Mouse (Mus musculus): ENCODE results near the gene Kcnj6.

The Kcnj6 gene

DNA sequence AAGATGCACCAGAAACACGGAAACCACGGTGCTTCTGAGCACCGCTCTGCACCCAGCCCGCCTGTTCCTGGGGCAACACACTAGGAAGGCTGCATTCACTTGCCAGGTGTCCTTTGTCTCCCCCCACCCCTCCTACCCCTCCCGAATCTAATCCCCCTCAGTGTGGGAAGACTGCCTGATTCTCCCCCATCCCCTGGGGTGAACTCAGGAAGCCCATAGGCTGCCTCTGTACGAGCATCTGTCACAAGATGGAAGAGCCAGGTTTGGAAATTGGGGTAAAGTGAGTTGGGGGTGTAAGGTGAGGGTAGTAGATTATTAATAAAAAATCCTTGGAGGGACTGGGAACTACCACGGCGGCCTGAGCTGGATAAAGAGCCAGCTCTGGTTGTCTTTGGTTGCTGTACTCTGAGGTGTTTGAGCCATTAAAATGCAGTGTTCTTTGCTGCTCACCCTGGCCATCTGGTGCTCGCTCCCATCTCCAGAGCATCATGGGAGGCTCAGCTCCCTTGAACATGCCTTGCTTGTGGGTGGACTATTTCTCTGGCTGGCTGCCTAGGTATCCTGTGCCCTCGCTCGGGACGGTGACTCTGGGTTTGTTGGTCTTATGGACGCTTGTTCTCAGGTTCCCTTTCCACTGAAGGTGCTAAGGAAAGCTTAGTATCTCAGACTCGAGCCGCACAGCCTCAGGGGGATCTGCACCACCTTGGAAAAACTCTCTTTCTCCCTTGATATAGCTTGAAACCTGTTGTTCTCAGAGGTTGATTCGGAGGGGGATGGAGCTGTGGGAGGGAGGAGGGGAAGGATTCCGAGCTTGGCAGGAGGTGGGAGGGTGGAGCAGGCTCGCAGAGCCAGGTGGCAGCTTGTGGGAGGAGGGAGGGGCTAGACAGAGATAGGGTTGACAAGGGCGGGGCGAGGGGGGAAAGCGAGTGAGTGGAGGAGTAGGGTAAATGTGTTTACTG is 65.9 kb downstream of the Kcnj6 start:
- peak in 1 of 2 experiments; percentile 50 for DNase-seq (ENCODE audit: low spot score in 2 of 2)

DNA sequence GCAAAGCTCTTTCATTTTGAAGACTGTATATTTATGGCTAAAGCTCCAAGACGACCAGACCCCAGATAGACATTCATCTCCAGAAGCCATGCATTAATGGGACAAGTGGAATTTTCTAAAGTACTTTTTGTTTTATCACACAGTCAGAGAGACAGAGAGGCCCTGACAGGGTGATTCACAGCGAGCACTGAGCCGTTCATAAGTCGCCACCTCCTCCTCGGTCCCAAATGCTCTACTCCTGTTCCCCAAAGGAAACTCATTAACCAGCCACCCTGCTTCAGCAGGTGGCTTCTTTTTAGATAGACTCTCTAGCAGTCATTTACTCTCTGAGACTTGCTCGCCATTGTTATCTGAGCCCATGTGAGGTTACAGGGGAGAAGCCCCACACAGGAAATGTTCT is 72.1 kb downstream of the Kcnj6 start:
- no peak for DNase-seq (ENCODE audit: low spot score in 2 of 2)

DNA sequence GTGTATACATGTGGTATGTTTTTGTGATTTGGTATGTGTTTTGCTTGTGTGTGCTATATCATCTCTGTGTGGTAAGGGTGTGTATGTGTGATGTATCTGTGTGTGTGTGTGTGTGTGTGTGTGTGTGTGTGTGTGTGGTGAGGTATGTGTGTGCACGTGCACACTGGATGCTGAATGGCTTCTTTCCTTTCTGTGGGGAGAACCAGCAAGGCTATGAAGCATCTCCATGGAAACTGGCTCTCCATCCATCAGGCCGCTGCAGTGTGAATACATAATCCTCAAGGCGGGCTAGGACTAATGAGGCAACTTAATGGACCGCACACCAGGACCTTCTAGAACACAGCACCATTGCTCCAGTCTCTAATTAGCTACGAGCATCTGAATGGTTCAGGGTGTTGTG is 78.3 kb downstream of the Kcnj6 start:
- DNase-seq (ENCODE audit: low spot score in 2 of 2): no peak

DNA sequence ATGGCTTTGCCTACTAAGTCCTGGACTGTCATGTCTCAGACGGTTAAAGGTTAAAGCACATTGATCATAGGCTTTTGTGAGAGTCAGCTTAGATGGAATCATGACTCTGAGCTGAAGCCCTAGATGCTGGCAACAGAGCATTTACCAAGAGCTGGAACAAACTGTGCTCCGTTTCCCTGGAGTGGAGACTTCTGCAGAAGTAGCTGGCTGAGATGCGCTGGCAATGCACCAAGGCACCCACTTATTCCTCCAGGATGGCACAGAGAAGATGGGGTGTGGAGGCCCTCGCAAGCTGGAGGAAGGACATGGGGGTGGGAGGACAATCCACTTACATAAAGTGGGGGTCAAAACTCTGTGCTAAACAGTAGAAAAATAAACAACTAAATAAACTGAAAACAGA is 91.5 kb downstream of the Kcnj6 start:
- DNase-seq (ENCODE audit: low spot score in 2 of 2): no peak

DNA sequence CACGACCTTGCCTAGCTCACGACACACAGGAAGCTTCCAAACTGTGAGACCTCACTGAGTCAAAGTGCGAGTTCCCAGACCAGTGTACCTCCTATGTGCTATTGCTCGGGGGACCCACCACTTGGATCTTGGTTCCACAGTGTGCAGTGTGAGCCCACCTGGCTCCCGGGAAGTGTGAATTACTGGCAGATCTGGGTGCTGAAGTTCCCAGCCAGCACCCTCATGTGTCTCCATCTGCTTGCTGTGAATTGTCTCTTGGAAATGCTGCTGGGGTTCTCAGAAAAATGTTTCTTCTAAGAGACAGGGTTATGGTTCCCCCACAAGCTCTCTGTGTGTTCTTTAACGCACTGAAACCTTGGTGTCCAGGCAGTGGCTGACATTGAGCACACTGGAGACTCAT is 98.7 kb downstream of the Kcnj6 start:
- DNase-seq (ENCODE audit: low spot score in 2 of 2): no peak

DNA sequence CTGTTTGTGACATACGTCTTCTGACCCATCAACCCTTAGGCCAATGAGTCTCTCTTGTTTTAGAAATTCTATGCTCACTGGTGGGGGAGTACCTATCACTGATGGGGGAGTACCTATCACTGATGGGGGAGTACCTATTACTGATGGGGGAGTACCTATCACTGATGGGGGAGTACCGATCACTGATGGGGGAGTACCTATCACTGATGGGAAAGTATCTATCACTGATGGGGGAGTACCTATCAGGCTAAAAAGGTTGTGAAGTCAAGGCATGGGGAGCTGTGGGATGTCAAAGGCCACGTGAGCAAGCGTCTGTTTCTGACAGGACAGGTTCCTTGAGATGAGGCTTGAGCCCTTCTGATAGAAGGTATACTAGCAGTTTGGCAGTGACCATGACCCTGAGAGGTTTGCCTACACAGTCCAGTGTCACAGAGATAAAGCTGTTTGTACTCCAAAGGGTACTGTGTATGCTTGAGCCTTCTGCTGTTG is 105.3 kb downstream of the Kcnj6 start:
- DNase-seq (ENCODE audit: low spot score in 2 of 2): no peak

DNA sequence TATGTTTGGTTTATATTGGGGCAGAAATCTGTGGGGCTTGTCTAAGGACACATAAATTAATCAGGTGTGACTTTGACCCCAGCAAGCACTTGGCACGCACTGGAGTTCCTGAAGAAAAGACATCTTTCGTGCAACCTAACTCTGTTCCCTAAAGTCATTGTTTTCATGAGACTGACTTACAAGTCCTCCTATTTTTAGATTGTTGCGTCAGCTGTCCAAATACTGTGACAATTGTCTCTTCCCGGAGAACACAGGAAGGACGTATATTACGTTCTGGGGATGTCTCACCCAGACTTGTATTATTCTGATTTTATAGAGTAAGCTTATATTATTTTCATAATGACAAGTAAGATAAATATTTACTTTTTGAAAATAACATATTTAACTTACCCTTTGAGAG is 106.9 kb downstream of the Kcnj6 start:
- no peak for DNase-seq (ENCODE audit: low spot score in 2 of 2)

DNA sequence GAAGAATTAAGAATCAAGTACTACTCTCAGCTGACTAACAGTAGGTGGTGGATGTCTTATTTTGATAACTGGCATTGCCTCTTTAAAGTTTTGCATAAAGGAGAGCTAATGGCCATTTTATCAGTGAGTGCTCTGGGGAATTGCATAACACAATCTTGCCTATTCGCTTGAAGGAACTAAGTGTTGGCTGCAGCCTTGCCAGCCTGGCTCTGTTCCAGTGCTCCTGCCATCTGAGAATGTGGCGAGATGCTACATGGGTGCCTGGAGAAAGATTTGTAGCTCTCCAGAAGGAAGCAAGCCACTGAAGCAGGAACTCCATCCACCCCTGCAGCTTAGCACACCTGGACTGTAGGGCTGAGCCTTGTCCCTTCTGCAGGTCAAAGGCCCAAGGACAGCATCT is 107.4 kb downstream of the Kcnj6 start:
- DNase-seq (ENCODE audit: low spot score in 2 of 2): peak in 1 of 2 experiments; percentile 60

DNA sequence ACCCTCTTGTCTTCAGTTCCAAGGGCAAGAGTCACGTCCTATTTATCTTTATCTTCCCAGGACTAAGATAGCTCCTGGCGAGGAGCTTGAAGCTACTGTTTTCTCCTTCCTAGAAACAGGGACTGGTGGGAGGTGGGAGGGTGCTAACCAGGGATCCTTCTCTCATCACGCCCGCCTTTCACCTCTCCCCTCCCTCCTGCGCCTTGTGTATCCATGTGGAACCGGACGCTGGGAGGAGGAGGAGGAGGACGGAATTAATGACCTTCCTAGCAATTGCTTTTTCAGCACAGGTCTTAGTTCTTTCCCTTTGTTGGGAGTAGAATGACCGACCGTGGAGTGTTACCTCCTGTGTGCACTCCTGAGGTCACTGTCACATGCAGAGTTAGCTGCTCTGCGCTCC is 108.9 kb downstream of the Kcnj6 start:
- no peak for DNase-seq (ENCODE audit: low spot score in 2 of 2)

DNA sequence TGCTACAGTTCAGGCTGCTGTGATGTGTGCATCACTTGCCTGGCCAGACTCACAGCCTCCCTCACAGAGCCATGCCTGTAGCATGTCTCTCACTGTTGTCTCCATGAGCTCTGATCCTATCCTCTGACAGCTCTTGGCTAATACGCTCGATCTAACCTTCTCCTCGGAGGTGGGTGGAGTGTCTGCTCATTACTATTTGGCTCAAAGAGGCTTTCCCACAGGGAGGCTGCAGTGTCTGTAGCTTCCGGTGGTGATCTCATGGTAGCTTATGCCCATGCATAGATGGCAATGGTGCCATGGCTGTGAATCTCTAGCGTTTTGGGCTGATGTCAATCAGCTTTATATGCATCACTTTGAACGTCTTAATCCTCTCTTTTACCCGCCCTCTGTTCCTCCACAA is 111.1 kb downstream of the Kcnj6 start:
- no peak for DNase-seq (ENCODE audit: low spot score in 2 of 2)

DNA sequence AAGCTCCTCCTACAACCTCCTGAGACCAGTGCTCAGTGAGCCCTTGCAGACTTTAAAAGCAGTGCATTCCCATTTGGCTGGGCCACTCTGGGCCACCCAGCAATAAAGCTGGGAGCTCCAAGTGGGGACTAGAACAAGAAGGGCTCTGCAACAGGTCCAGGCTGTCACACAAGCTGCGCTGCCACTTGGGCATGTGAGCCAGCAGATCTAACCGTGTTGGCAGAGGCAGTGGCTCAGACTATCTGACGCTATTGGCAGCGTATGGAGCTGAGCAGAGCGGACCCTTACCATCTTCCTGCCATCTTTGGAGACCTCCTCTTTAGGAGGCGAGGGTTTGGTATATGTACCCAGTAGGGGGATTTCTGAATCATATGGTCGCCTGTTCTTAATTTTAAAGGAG is 112.4 kb downstream of the Kcnj6 start:
- peak in 1 of 2 experiments; percentile 34 for DNase-seq (ENCODE audit: low spot score in 2 of 2)

DNA sequence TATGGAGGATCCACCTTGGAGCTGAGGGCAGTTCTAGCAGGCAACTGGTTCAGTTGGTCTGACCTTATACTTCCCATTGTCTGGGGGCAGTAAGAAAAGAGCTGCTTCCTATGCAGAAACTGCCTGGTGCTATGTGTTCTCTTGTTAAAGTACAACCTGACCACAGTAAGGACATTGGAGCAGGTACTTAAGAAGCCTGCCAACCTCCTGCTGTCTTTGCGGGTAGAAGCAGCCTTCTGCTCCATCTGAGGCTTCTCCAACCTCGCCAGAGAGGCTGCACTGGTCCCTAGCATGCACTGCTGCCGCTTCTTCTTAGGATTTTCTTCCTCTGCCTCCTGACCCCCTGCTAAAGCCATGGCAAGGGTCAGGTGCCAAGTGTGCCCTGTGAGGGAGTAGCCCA is 113.6 kb downstream of the Kcnj6 start:
- no peak for DNase-seq (ENCODE audit: low spot score in 2 of 2)

DNA sequence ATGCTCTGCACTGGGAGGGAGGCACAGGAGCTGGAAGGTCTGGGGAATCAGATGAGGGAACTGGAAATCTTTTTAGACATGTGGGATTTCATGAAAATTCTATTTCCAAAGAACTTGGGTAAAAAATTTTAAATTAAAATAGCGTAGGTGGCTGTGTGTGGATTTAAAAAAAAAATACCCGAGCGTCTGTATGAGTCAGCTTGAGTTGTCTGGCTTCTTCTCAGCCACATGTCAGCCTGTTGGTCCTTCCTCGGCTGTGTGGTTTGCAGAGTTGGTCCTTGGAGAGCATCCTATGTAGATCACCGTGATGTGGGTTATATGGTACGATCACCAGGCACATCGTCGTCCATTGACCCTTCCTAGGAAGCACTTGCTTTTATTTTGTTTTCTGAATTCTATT is 114.3 kb downstream of the Kcnj6 start:
- no peak for DNase-seq (ENCODE audit: low spot score in 2 of 2)

DNA sequence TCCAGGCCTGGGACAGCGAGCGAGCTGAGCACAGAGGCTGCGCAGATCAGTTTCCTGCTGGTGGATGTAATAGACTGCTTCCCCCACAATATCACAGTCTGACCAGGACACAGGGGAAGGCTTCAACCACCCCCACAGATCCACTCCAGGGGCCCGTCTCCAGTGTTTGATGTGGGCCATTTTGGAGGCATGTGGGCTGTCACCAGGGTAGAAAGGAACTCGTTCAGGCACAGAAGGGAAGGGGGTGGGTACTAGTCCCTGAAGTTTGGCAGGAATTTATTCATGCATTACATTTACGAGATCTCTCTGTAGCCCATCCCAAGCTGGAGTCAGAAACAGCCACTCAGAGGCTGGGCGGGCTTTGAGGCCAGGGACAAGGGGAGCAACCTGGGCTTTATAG is 115.4 kb downstream of the Kcnj6 start:
- DNase-seq (ENCODE audit: low spot score in 2 of 2): no peak

DNA sequence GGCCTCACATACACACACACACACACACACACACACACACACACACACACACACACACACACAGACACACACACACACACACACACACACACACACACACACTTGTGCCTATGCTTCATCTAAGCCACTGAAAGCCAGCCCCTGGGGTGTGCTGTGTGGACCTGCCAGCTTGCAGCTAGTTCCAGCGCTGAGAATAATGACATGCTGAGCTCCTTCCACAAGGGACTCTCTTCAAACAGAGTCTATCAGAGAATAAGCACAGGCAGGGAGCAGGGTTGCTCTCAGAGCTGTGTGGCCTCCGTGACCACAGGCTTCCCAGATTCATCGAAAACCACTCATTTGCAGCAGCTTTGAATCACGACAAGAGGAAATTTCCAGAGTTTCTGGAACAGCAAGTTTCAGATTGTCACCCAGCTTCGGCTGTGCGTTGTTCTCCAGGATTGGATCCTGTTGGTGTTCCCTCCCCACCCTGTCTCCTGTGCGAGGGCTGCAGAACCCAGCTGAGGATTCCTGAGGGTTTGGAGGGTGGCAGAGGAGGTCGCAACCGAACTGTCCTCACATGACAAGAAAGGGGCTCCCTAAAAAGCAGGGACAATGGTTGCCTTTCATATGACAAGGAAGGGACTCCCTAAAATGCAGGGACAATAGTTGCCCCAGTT is 124.8 kb downstream of the Kcnj6 start:
- no peak for DNase-seq (ENCODE audit: low spot score in 2 of 2)

DNA sequence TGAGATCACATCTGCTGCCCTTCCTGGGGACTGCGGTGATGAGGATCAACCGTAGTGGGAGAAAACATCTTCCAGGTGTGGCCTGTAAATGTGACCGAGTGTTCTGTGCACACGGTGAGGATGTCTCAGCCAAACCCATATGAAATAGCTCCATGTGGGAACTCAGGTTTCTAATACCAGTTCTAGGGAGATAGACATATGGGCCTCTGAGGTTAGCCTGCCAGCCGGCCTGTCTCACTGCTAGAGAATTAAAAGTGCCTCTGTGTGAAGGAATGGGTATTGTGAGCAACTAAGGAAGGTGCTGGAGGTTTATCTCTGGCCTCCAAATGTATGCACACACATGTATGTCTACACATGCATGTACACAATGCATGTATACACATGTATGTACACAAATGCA is 129.1 kb downstream of the Kcnj6 start:
- DNase-seq (ENCODE audit: low spot score in 2 of 2): no peak

DNA sequence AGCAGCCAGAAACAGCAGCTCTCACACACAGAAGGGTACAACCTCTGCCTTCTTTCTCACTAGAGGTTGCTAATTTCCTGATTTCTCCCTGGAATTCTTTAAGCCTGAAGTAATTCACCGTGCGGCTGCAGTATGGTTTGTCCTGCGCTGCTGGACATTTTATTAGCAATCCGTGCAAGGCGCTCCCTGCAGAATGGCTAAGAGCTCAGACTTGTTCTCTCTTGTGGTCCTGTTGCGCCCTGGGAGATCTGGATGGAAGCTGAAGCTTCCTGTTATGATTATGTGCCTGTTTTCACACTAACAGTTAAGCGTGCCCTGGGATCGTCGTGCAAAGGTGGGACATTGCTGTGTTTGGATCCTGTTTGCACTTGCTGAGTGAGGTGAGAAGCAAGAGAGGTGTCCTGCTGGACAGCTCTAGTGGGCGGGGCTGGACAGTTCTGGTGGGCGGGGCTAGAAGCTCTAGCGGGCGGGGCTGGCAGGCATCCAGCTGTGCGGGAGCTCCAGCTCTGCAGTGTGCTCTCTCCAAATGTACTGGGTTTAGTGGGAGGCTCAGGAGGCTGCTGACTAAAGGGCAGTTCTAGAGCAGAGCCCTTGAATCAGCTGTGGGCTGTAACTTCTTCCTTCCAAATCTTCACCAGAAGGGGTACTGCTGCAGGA is 131.1 kb downstream of the Kcnj6 start:
- DNase-seq (ENCODE audit: low spot score in 2 of 2): no peak

DNA sequence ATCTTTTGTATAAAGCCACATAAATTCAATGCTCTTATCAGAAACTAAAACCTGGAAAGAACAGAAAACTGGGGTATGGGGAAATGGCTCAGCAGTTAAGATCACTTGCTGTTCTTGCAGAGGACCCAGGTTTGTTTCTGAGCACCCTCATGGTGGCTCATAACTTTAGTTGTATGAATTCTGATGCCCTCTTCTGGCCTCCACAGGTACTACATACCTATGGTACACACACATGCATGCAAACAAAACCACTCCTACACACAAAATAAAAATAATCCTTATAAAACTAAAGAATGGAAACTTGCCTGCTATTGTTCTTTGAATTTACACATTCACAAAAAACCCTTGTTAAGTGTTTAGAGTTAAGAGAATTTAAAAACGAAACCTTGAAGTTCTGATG is 131.7 kb downstream of the Kcnj6 start:
- no peak for DNase-seq (ENCODE audit: low spot score in 2 of 2)

DNA sequence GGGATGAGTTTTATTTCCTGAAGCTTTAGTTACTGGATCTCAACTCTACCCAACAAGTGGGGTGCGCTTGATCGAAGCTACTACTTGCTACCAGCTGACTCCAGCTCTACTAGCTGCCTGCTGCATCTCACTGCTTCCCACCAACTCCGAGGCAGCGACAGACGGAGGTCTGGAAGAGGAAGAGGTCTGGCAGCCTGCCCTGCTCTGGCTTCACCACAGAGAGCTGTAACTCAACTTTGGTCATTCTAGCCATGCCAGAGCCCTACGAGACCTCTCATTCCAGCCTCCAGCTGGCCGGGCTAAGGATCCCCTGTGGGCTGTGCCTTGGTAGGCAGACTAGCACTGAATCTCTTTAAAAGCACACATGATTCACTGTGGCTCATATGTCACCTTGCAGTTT is 132.4 kb downstream of the Kcnj6 start:
- DNase-seq (ENCODE audit: low spot score in 2 of 2): peak in 1 of 2 experiments; percentile 39

DNA sequence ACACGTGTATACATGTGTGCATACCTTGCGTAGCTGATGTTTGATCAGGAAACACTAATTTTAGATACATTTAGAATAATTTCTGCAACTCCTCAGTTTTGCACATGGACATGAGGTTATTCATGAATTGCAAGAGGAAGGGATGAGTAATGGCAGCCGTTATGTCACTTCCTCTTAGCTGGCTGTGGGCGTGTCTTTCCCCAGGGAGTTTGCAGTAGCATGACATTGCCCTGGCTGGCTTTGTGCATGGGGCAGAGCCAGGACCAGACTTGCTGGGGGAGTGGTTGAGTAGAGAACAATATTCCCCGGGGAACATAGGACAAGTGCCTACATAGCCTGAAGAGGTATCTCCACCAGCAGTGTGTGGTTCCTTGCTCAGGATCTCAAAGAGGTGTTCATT is 134.0 kb downstream of the Kcnj6 start:
- no peak for DNase-seq (ENCODE audit: low spot score in 2 of 2)

DNA sequence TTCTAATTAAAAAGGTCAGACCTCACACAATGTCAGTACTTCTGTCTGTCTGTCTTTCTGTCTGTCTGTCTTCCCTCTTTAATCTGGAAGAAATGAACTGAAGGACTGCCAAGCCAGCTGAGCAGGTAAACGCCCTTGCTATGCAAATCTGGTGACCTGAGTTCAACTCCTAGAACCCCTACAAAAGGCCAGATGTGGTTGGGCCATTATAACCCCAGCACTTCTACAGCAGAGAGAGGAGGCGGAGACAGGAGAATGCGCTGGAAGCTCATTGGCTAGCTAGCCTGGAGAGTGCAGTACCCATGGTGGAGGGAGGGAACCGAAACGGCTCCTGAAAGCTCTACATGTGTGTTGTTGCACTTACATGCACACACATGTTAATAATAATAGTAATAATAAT is 141.5 kb downstream of the Kcnj6 start:
- DNase-seq (ENCODE audit: low spot score in 2 of 2): no peak

DNA sequence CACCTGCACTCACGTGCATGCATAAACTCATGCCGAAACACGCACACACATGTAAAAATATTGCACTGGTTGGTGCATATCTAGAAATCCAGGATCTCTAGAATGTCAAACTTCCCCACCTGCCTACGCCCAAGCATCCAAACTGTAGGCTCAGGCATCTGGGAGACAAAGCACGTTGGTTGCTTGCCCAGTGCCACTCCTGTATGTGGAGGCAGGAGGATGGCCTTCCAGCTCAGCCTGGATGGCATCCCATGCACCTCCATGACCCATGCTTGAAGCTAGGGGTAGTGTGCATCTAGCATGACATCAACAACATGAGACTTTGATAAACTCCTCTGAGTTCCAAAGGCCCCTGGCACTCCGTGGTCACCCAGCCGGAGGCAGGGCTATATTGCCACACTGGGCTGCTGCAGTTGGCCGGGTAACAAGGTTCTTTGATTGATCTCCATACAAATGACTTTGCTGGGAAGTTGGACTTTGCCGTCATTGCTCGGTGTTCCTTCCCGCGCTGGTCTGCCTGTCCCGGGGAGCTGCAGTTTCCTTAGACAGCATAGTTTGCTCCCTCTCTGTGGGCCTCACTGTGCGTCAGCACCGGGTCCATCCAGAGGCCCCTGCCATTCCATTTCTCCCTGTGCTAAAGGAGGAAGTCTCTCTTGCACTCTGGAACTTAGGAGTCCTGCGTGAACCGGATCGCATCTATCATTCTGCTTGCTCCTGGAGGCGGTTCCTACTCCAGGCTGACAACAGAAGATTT is 144.9 kb downstream of the Kcnj6 start:
- no peak for DNase-seq (ENCODE audit: low spot score in 2 of 2)
